Mouse (Mus musculus) retina, embryonic 14.5 days (tissue): ENCODE measurements around the gene Lmf1.
A peak's percentile ranks its signal among the peaks of the same experiment; 100 is the strongest.

Experiments used
- DNase-seq: peaks from one replicate; pipeline ENCODE4 v3.0.0-alpha.2; 2015; ENCODE audit warnings: low spot score

Lmf1 gene

DNA sequence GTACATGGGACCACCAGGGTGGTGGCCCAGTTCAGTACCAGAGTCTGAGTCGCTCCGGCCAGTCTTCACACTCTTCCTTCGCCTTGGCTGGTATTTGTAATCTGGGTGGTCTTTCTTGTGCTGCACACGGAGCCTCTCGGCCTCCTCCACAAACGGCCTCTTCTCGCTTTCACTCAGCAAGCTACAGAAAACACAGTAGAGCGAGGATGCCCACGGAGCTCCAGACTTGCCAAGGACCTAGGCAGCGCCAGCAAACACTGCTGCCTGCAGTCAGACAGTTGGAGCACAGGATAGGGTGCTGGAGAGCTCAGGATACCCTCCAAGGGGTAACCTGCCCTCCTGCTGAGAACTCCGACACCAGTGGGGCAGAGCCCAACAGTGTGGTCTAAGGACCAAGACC lies 10.0 kb upstream of the Lmf1 start:
- no peak for DNase-seq

DNA sequence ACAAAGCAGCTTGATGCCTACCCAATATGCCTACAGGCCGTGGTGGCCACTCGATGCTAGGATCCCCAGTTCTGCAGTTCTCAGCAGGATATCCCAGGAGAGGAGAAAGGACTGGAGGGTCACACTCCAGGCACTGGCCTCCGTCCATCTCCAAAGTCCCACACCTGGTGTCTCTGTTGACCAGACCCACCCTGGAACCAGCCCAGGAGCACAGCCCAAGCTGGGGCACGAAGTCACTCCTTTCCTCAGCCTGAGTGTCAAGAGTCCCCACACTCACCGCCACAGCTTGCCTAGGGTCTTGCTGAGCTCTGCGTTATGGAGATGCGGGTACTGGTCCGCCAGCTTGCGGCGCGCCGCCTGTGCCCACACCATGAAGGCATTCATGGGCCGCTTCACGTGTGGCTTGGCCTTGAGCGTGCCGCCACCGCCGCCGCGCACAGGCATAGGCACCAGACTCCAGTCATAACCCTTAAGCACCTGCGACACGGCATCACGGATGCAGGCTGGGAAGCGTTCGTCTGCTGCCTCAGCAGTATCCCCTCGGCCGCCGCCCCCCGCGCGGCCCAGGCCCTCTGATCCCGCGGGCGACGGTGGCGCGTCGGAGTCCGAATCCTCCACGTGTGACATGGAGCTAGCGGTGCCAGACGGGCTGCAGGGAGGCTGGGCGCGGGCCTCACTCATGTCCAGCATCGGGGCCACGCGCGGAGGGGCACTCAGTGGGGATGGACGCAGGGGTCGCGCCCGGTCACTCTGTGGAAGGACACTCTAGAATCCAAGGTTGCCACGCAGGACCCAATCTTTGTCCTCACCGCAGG lies 8.8 kb upstream of the Lmf1 start:
- DNase-seq, result no peak

DNA sequence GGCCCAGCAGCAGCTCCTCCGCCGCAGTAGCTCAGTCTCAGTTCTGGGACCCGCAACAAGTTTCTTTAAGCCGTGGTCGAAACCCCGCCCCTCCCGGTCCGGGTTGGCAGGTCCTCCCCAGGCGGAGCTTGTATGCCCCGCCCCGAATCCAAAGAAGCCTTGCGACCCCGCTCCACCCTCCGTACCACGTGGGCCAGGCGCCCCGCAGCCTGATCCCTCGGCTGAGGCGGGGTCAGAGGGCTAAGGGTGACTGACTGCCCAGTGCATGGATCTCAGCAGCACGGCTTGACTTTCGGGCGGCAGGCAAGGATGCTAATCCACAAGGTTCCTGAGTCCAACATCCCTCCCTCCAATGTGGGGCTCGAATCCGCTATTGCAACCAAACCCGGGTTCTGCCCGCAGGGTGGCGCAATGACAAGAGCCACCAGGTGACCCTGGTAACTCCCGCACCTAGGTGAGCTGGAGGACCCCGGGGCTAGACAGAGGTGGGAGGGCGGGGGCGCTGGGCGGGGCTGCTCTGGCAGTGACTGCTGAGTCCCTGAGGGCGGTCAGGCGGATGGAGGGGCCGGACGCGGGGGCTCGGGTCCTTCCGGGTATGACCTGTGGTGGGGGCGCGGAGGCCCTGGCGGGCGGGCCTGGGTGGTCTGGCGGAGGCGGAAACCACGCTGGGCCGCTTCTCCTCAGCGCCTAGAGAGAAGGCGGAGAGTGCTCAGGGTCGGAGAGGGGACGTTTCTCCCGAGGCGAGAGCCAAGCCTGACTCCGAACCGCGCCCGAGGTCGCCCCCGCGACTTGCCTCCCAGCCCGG lies 8.0 kb upstream of the Lmf1 start, which contains the start of gene Sox8:
TSS of gene Sox8 (minus strand) at position 39 of the 805 bp plus-strand sequence.
- peak; percentile 93 for DNase-seq

DNA sequence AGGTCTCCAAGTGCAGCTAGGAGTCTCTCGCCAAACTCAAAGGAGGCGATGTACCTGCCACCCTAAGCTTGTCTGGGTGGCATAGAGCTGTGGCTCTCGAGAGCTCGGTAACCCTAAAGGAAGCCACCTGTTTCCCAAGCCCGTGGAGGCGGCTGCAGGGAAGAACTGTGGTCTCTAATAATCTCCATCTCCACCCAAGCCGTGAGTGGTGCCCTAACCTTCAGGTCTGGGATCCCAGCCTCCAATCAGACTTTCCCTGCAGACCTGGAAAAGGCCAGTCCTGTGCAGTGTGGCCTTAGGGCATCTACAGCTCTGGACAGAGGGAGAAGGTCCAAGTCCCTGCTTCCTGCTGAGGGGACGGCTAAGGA lies 7.4 kb upstream of the Lmf1 start:
- DNase-seq, result no peak

DNA sequence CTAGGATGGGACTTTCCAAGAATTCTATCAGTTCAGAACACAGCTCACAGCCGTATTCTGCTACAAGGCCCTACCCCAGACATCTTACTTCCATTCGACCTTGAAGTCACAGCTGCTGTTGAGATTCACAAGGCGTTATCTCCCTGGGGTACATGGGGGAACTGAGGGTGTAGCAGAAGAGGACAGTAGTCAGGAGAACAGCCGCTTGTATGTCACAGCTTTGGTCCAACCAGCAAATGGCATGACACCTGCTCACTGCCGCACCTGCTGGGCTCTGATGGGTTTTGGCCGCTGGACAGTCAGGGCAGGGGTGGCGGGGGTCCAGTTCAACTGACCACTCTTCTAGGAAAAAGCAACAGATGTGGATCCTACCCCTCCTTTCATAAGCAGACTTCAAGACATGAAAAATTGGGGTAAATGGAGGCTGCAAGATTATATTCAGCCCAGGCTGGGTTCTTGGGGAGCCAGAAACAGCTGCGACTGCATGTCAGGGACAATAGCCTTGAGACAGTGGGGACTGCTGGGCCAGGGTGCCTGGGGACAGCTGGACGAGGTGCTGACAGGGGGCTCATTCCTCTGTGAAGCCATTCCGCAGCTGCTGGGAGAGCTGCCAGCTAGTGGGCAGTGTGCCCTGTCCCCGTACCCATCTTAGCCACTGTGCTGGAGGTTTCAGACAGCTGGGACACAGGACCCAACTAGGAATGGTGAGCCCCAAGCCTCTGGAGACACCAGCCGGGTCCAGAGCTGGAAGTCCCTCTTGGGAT lies 3.5 kb upstream of the Lmf1 start:
- no peak for DNase-seq

DNA sequence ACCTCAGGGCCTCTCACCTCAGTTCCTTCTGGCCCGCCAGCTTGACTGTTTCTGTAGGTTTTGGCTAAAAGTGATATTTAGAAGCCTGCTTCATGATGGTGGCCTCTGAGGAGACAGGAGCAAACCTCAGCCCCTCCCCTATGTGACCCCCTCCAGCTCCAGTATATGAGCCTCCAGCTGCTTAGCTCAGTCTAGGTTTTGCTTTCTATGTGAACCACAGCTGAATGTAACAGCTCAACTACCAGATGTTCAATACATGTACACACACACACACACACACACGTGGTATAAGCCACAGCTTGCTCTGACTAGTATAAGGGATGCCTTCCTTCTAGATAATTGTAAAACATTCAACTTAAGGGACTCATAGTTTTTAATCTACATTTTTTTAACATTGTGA lies 2.9 kb upstream of the Lmf1 start:
- no peak for DNase-seq

DNA sequence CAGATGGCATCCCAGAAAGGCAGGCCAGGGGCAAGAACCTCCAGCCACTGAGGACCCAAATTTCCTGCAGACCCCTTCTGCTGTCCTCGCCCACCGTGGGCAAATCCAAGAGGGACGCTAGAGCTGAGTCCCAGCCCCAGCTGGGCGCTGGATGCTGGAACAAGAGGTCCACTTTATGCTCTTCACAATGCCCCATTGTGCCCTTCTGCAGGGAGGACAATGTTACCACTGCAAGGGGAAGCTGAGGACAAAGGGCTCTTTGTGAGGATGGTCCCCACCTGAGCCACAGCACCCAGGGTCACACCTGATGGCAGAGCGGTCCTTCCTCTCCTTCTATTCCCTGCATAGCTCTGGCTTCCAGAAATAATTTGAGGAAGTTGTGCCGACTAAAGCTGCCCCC lies 1.6 kb upstream of the Lmf1 start:
- DNase-seq, result no peak

DNA sequence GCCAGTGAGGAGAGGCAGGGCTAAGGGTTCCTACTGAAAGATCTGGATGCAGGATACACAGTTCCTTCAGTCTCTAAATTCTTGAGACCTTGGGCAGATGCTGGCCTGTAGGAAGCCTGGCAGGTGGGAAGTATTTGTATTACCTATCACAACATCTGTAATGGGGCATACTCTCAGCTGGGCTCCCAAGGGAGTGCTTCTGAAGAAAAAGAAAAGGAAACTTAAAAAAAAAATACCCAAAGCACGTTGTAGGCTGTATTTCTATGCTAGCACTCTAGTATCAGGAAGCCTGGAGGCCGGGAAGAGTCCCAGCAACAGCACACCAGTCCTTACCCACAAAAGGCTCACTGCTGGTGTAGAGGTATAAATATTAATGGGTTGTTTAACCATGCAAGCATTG lies 1.2 kb upstream of the Lmf1 start:
- no peak for DNase-seq

DNA sequence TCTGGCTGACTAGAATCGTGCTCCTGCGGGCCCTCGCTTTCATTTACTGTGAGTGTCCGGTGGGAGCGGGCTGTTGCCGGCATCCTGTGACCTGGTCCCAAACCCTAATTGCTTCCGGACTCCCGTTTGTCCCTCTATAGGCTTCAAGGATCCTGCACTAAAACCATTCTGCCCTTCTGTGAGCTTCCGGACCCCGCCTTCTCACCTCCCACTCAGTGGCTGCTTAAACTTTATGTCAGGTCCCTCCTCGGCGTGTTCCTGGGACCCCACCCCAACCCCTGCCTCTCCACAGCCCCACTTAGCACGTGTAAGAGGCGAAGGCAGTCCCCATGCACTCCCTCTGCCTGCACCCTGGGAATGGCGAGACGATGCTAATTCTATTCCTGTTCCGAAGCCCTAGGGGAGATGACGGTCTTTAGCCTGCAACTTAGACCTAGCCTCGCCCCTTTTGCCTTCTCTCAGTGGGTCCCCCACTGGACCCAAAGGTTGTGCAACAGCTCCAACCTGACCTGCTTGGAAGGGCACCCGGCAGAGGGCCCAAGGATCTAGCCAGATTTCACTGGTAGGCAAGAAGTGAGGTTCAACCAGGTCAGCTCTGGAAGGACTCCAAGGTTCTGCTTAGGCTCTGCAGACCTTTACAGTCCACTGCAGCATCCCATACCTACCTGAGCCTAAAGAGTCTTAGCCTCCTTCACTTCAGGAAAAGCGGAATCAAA lies 605 bp downstream of the Lmf1 start:
- no peak for DNase-seq

DNA sequence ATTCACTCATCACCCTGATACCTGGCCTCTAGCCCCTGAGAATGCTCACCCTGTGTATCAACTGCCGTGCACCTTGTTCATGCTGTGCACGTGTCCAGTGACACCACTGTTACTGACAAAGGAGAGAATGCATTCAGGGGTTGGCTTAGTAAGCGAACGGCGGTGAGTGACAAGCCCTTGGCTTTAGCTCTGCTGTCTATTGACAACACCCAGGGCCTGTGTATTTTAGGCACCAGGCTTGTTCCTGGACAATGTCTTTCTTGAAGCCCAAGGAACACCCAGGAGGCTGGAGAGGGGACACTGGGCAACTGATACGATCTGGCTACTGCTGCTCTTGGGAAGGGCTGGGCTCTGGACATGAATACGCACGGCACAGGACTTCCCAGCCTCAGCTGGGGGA lies 3.2 kb downstream of the Lmf1 start:
- DNase-seq, result no peak

DNA sequence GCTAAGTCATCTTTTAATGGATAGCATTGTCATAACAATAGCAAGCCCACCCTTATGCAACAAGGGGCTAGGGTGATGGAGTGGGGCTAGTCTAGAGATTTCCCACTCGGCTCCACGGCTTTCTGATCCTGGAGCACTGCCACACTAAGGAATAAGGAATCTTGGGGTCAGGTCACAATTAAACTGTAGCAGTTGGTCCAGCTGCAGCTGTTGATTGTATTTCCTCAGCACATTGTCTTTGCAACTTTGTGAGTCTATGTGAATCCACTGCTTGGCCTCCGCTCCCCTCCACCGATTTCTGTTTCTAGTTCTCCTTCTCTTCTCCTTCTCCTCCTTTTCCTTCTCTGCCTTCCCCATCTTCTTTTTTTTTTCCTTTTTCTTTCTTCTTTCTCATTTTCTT lies 4.2 kb downstream of the Lmf1 start:
- DNase-seq, result no peak

DNA sequence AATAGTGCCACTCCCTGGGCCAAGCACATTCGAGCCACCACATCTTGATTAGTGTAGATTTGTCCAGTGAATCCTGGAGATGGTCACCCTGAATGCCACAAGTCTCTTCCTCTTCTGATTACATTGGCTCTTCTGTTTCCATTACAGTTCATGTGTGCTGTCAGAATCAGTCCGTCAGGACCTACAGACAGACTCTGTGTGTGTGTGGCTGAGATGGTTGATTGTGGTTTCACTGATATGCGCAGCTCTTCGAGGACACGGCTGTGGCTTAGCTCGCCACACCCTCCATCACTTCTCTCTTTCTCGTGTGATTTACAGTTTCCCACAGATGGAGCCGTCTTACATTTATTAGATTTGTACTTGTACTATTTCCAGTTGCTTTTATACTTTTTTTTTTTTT lies 5.0 kb downstream of the Lmf1 start:
- DNase-seq, result no peak

DNA sequence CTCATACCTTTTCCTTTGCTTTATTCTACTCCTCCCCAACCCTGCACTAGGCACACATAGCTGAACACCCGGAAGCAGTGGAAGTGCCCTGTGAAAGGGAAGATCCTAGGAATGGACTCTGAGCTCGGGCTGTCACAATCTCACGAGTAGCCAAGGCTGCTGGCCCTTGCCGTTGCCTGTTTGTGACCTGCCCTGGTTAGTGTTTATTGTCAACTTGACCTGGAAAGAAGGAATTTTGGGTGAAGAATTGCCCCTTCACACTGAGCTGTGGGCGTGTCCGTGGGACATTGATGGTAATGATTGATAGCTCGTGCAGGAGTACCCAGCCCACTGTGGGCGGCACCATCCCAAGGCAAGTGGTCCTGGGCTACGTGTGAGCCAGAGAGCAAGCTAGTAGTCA lies 5.8 kb downstream of the Lmf1 start:
- DNase-seq, result no peak

DNA sequence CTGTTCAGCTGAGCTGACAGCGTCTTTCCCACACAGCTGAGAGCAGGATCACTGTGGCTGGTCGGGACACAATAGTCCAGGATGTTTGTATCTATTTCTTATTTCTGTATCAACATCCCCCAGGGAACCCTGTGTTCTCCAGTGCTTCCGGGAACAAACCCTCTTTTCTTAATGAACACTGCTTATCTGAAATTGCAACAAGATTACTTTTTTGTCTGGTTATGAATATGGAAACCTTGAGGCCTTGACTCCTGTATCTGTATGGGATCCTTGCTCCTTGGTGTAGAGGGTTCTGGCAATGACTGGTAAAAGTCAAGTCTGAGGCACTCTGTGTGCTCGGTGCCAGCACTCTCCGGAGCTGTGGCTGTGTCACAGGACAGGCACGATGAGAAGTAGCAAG lies 11.2 kb downstream of the Lmf1 start:
- DNase-seq, result no peak

DNA sequence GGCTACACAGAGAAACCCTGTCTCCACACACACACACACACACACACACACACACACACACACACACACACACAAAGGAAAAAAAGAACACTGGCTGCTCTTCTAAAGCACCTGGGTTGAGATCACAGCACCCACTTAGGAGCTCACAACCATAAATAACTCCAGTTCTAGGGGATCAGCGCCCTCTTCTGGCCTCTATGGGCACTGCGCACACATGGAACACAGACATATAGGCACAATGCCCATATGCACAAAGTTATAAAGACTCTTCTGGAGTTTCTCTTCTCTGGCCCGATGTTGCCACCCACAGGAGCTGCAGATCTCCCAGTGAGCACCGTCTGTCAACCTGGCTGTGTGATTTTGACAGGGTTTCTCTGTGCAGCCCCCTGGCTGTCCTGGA lies 12.1 kb downstream of the Lmf1 start:
- DNase-seq, result no peak

DNA sequence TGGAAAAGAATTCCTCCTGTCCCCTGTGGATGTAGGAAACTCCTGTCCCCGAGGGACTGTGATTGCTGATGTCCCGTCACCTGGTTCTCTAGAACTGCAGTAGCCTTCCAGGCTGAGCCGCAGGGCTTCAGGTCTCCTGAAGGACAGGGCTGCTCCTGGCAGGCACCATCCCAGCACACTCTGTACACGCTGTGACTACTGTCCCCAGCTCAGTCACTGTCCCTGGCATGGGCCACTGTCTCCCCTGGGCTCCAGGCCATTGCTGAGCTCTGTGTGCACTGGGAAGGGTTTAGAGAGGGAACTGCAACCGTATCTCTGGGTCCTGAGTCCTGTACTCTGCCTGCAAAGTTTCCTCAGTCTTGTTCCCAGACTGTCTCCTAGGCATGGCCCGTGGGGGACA lies 13.5 kb downstream of the Lmf1 start:
- no peak for DNase-seq

DNA sequence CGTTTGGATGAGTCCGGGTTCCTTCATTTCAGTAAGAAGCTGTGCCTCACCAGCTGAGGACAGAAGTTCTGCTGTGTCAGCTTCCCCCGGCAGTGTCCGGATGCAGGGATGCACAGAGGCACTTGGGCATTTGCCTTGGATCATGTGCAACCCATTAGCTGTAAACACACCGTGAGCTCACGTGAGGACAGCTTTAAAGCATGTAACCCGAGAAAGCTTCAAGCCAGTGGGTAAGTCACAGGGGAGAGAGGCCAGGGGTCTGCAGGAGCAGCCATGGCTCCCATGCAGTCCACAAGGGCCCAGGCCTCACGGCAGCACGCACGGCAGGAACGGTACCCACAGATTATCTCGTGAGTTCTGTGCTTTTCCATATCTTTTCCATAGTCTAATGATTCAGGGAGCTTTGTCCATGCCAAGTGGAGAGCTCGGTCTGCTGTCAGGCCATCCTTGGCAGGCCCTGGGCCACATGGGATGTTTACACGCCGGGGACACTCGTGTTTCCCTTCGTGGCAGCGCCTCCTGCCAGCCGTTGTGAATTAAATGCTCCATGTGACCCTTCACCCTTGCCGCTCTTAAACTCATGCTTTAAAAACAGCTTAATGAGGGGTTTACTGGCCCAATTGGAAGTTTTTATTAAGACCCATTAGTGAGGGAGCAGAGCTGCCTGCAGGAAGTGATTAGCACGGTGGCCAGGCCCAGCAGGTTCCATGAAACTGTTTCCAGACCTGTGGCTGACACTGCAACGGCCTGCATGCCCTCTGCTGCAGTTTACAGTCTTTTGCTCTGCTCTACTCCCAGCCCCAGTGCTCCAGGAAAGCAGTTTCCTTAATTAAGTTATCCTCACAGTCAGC lies 14.8 kb downstream of the Lmf1 start:
- peak; percentile 29 for DNase-seq

DNA sequence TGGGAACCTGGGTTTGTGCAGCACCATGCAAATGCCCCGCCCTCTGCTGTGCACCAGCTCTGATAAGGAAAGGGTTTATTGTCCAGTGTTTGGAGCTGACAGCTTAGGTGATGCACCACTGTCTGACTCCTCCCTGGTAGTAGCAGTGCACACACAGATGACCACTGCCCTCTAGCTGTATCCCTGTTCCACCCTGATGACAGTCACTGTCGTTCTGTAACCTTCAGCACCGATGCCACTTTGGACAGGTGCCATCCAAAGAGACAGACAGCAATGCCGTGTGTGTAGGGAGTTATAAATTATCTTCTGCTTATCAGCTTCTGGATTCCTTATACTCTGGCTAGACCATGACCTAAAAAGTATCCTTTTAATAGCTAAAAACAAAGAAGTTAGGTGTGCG lies 16.6 kb downstream of the Lmf1 start:
- DNase-seq, result no peak

DNA sequence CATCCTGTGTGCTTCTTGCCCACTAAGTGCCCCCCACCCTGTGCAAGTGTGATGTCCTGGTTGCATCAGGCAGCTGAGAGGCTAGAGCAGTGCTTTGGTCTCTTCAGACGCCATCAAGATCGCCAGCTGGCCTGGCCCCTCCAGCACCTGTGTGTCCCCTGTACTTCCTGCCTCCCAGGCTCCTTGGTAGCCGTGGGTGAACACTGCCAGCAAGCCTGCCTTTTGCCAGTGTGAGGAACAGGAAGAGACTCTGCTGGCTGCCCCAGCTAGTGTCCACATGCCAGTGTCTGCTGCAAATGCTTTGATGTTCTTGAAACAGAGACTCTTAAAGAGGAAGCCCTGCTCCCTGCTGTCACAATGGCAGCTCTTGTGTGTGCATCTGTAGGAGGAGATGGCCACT lies 18.7 kb downstream of the Lmf1 start:
- no peak for DNase-seq

DNA sequence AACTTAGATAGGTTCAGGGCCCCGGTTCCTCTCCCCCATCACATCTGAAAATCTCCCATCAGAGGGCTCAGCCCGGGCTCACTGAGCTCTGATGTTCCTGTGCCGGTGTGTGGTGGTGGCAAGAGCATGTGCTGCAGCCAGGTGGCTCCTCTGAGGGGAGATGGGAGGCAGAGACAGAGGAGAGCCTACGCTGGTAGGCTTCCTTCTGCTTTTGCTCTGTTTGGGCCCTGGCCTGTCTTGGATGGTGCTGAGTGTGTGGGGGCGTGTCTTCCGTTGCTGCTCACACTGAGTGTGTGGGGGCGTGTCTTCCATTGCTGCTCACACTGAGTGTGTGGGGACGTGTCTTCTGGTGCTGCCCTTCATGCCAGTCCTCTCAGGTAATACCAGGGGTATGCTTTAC lies 23.5 kb downstream of the Lmf1 start:
- DNase-seq, result no peak

DNA sequence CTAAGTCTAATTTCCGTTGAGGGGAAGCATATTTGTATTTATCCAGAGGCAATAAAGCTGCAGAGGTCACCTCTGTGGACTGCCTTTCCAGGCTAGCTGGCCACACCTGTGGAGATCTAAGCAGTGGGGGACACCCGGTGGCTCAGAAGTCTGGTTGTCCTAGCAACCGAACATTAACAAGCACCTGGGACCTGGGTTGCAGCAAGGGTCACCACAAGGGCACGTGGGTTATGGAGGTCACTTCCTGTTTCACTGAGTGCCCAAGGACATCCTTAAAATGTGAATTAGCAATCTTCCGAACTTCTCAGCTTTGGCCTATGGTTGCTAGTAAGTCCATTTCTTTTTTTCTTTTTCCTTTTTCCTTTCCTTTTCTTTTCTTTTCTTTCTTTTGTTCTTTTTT lies 25.3 kb downstream of the Lmf1 start:
- no peak for DNase-seq
